Mouse (Mus musculus) ES-Bruce4 (cell line): Measurements from ENCODE around the gene Rhobtb3. TPM values are rescaled to one million over a fixed set of nuclear protein-coding genes. Genes with fewer than 3 reads are reported as not detected.

Experiments
- H3K27ac ChIP-seq: 2 replicates; pipeline ENCODE4 v1.5.1; 2012; ENCODE audit warnings: low read length, inconsistent platforms; ENCODE audit not compliant: insufficient read depth
- H3K27me3 ChIP-seq: 2 replicates; pipeline ENCODE4 v1.6.1; 2012; ENCODE audit warnings: mild to moderate bottlenecking, low read length, inconsistent platforms; ENCODE audit not compliant: control insufficient read depth, poor library complexity, insufficient read depth, severe bottlenecking
- H3K36me3 ChIP-seq: 2 replicates; pipeline ENCODE4 v1.6.1; 2012; ENCODE audit warnings: inconsistent platforms, mild to moderate bottlenecking, low read length, moderate library complexity; ENCODE audit not compliant: control insufficient read depth, poor library complexity, insufficient read depth, severe bottlenecking
- H3K4me1 ChIP-seq: one replicate; pipeline ENCODE4 v1.8.1; 2011; ENCODE audit warnings: low read length; ENCODE audit not compliant: control insufficient read depth, insufficient read depth
- H3K4me3 ChIP-seq: 2 replicates; pipeline ENCODE4 v1.5.1; 2011; ENCODE audit warnings: low read depth, mild to moderate bottlenecking, low read length
- H3K9ac ChIP-seq: 2 replicates; pipeline ENCODE4 v1.6.1; 2012; ENCODE audit warnings: low read depth, mild to moderate bottlenecking, inconsistent platforms; ENCODE audit not compliant: poor library complexity, severe bottlenecking
- H3K9me3 ChIP-seq: replicated peaks from 2 replicates; pipeline ENCODE4 v1.6.1; 2012; ENCODE audit warnings: mild to moderate bottlenecking, low read length, inconsistent platforms; ENCODE audit not compliant: control insufficient read depth, poor library complexity, insufficient read depth, severe bottlenecking
- CTCF ChIP-seq: IDR thresholded peaks from one replicate; pipeline ENCODE4 v1.8.1; 2011; ENCODE audit warnings: low read depth, low read length
- EP300 ChIP-seq: IDR thresholded peaks from 2 replicates; pipeline ENCODE4 v1.6.1; 2011; ENCODE audit warnings: low read depth, low read length; ENCODE audit not compliant: insufficient read depth
- POLR2A ChIP-seq: IDR thresholded peaks from one replicate; pipeline ENCODE4 v1.8.1; 2011; ENCODE audit warnings: low read length; ENCODE audit not compliant: insufficient read depth
- polyA plus RNA-seq: library from polyadenylated mRNA; stranded (reverse); fragments of >200 nt; gene quantifications from 2 replicates; pipeline ENCODE4 v1.2.4, GENCODE M21; 2011; ENCODE audit warnings: low read depth; ENCODE audit not compliant: missing spikeins, insufficient read depth, insufficient read length

Gene Rhobtb3
- polyA plus RNA-seq, 1 experiment, result 33.7 TPM

GRCm38 (mm10) chr13:75843331-75843730, 100.4 kb downstream of the Rhobtb3 start:
- Histone ChIP-seq H3K27ac (no peak overlapping the region), H3K27me3 (no peaks in the 10 kb centered on the region), H3K36me3 (no peaks in the 10 kb centered on the region), H3K9me3 (no peaks in the 10 kb centered on the region), H3K4me3 (no peak overlapping the region), H3K9ac (no peak overlapping the region), H3K4me1 (no peaks in the 10 kb centered on the region)
- no peak for TF ChIP-seq EP300

- H3K9ac ChIP-seq, result no peak overlapping the region
- H3K36me3 ChIP-seq, result no peaks in the 10 kb centered on the region
- no peaks in the 10 kb centered on the region for H3K4me1 ChIP-seq
- no peaks in the 10 kb centered on the region for H3K27me3 ChIP-seq
- H3K27ac ChIP-seq, result no peak overlapping the region
- no peak overlapping the region for H3K4me3 ChIP-seq
- no peak for TF ChIP-seq POLR2A
- TF ChIP-seq CTCF, result no peak
- no peak for TF ChIP-seq EP300
- H3K9me3 ChIP-seq, result no peaks in the 10 kb centered on the region
Observed at GRCm38 (mm10) chr13:75841950-75842349, 101.8 kb downstream of the Rhobtb3 start.

- Histone ChIP-seq H3K27ac (no peak overlapping the region), H3K27me3 (no peaks in the 10 kb centered on the region), H3K4me1 (no peaks in the 10 kb centered on the region), H3K9me3 (no peaks in the 10 kb centered on the region), H3K4me3 (no peak overlapping the region), H3K36me3 (no peaks in the 10 kb centered on the region), H3K9ac (no peak overlapping the region)
- TF ChIP-seq POLR2A (no peak), EP300 (no peak), CTCF (no peak)
Observed at GRCm38 (mm10) chr13:75840752-75841285, 102.9 kb downstream of the Rhobtb3 start.

GRCm38 (mm10) chr13:75839719-75840481, 103.8 kb downstream of the Rhobtb3 start, which contains the start of gene Glrx:
Glrx (plus strand) TSS chr13:75839868.
- Histone ChIP-seq H3K4me3 (0 out of 2 replicates have a peak within 1 kb of the TSS, but pooled peaks have one; percentile 2), H3K27ac (no peak within 1 kb of the TSS), H3K4me1 (peaks cover under 1% of the 10 kb centered on the region), H3K36me3 (no peaks in the 10 kb centered on the region), H3K27me3 (no peaks in the 10 kb centered on the region), H3K9ac (no peak within 1 kb of the TSS), H3K9me3 (no peaks in the 10 kb centered on the region)
- TF ChIP-seq EP300 (no peak), POLR2A (no peak), CTCF (no peak)

GRCm38 (mm10) chr13:75838506-75838905, 105.2 kb downstream of the Rhobtb3 start:
- H3K4me1 ChIP-seq, result peaks cover 3% of the 10 kb centered on the region
- no peak overlapping the region for H3K4me3 ChIP-seq
- H3K9me3 ChIP-seq, result no peaks in the 10 kb centered on the region
- no peaks in the 10 kb centered on the region for H3K36me3 ChIP-seq
- no peak overlapping the region for H3K27ac ChIP-seq
- TF ChIP-seq CTCF, result no peak
- no peak for TF ChIP-seq EP300
- no peak for TF ChIP-seq POLR2A
- H3K9ac ChIP-seq, result no peak overlapping the region
- H3K27me3 ChIP-seq, result no peaks in the 10 kb centered on the region

GRCm38 (mm10) chr13:75835461-75835860, 108.3 kb downstream of the Rhobtb3 start:
- Histone ChIP-seq H3K4me3 (no peak overlapping the region), H3K27ac (peak overlapping the region; percentile 56; the same call in 1 of the 2 replicates)

More at GRCm38 (mm10) chr13:75835461-75835860, 108.3 kb downstream of the Rhobtb3 start:
- Histone ChIP-seq H3K27me3 (no peaks in the 10 kb centered on the region), H3K9me3 (no peaks in the 10 kb centered on the region), H3K9ac (no peak overlapping the region), H3K4me1 (peaks cover 3% of the 10 kb centered on the region), H3K36me3 (no peaks in the 10 kb centered on the region)
- TF ChIP-seq EP300, result peak; percentile 67; the same call in 1 of the 2 replicates
- no peak for TF ChIP-seq POLR2A
- no peak for TF ChIP-seq CTCF
